Mouse (Mus musculus) kidney, embryonic 14.5 days (tissue): ENCODE measurements around the gene Olfr1126. TPM values are rescaled to one million over a fixed set of nuclear protein-coding genes. Genes with fewer than 3 reads are reported as not detected.
"Not testable (repeated sequence)": the region's sequence is repeated elsewhere in the genome, so short reads cannot be mapped to it uniquely, and the experiment has no call there.

Experiments
- ATAC-seq: fragments of 200-750 bp; cut with Nextera tagmentation; 2 replicates; pipeline ENCODE4 v1.8.0; 2017; ENCODE audit warnings: moderate number of reproducible peaks, mild to moderate bottlenecking, moderate TSS enrichment, moderate library complexity; ENCODE audit not compliant: low FRiP score, low TSS enrichment
- H3K27ac ChIP-seq: fragments of 300-500 bp; sonication (generic); 2 replicates; pipeline ENCODE4 v1.5.1; 2014; ENCODE audit warnings: low read depth, mild to moderate bottlenecking, low read length, moderate library complexity, mixed read lengths
- H3K27me3 ChIP-seq: fragments of 300-500 bp; sonication (generic); 2 replicates; pipeline ENCODE4 v1.6.1; 2014; ENCODE audit warnings: mild to moderate bottlenecking, low read length; ENCODE audit not compliant: control insufficient read depth, insufficient read depth
- H3K36me3 ChIP-seq: fragments of 300-500 bp; sonication (generic); 2 replicates; pipeline ENCODE4 v1.6.1; 2014; ENCODE audit warnings: low read length, mixed read lengths; ENCODE audit not compliant: control insufficient read depth, insufficient read depth
- H3K4me1 ChIP-seq: fragments of 300-500 bp; sonication (generic); 2 replicates; pipeline ENCODE4 v1.6.1; 2014; ENCODE audit warnings: low read length, mixed read lengths; ENCODE audit not compliant: control insufficient read depth, insufficient read depth
- H3K4me2 ChIP-seq: fragments of 300-500 bp; sonication (generic); replicated peaks from 2 replicates; pipeline ENCODE4 v1.6.1; 2014; ENCODE audit warnings: low read depth, mild to moderate bottlenecking, low read length
- H3K4me3 ChIP-seq: fragments of 300-500 bp; sonication (generic); 2 replicates; pipeline ENCODE4 v1.5.1; 2014; ENCODE audit warnings: mild to moderate bottlenecking, low read length
- H3K9ac ChIP-seq: fragments of 300-500 bp; sonication (generic); 2 replicates; pipeline ENCODE4 v1.6.1; 2014; ENCODE audit warnings: low read depth, mild to moderate bottlenecking, low read length, moderate library complexity
- H3K9me3 ChIP-seq: fragments of 300-500 bp; sonication (generic); 2 replicates; pipeline ENCODE4 v1.6.1; 2016; ENCODE audit warnings: low read length; ENCODE audit not compliant: control insufficient read depth
- WGBS: fragments of 180-500 bp; shearing (Covaris S2); extraction: QIAGEN DNeasy Blood & Tissue Kit; methylation state at CpG from one replicate; pipeline ENCODE4 v1.1.7; 2014; 5-methylcytosine and 5-hydroxymethylcytosine counted together
- polyA plus RNA-seq: library from polyadenylated mRNA; unstranded; fragments of >200 nt; fragmentation: Nextera tagmentation; extraction: Ambion mirVana; gene quantifications from 2 replicates; pipeline ENCODE4 v1.2.1, GENCODE M21; 2014

Olfr1126 gene
- polyA plus RNA-seq, result not detected in 2 replicates

GRCm38 (mm10) chr2:87453662-87454061 lies at the start of gene Olfr1126:
Gene Olfr1126, plus strand, starts transcription at chr2:87453962.
- Histone ChIP-seq H3K9me3 (no peaks in the 10 kb centered on the region), H3K9ac (no peak within 1 kb of the TSS), H3K4me3 (no peak within 1 kb of the TSS), H3K27ac (no peak within 1 kb of the TSS), H3K27me3 (no peaks in the 10 kb centered on the region), H3K4me1 (no peaks in the 10 kb centered on the region), H3K4me2 (no peak within 1 kb of the TSS), H3K36me3 (no peaks in the 10 kb centered on the region)
- no peak for ATAC-seq

GRCm38 (mm10) chr2:87416335-87416734 lies 37.4 kb upstream of the Olfr1126 start, which contains the start of gene Olfr1123:
Gene Olfr1123, plus strand, starts transcription at chr2:87416635.
- no peaks in the 10 kb centered on the region for H3K36me3 ChIP-seq
- no peak within 1 kb of the TSS for H3K4me2 ChIP-seq
- no peak within 1 kb of the TSS for H3K9ac ChIP-seq
- H3K27ac ChIP-seq, result no peak within 1 kb of the TSS
- H3K9me3 ChIP-seq, result no peaks in the 10 kb centered on the region
- H3K27me3 ChIP-seq, result no peaks in the 10 kb centered on the region
- H3K4me3 ChIP-seq, result no peak within 1 kb of the TSS
- 80% methylated on average over 1 of the region's 1 CpGs for WGBS
- no peak for ATAC-seq
- H3K4me1 ChIP-seq, result no peaks in the 10 kb centered on the region

GRCm38 (mm10) chr2:87429975-87430374 lies 23.8 kb upstream of the Olfr1126 start, which contains the start of gene Olfr1124:
Gene Olfr1124, plus strand, starts transcription at chr2:87430275.
- Histone ChIP-seq H3K4me2 (no peak within 1 kb of the TSS), H3K9ac (no peak within 1 kb of the TSS), H3K9me3 (no peaks in the 10 kb centered on the region), H3K36me3 (no peaks in the 10 kb centered on the region), H3K27me3 (no peaks in the 10 kb centered on the region), H3K4me3 (no peak within 1 kb of the TSS), H3K27ac (no peak within 1 kb of the TSS), H3K4me1 (no peaks in the 10 kb centered on the region)
- ATAC-seq, result no peak
- 89% methylated on average over 1 of the region's 1 CpGs for WGBS

- Histone ChIP-seq H3K4me3 (no peak overlapping the region), H3K9ac (no peak overlapping the region), H3K4me2 (no peak overlapping the region), H3K9me3 (no peaks in the 10 kb centered on the region), H3K27me3 (no peaks in the 10 kb centered on the region), H3K27ac (no peak overlapping the region), H3K36me3 (no peaks in the 10 kb centered on the region), H3K4me1 (no peaks in the 10 kb centered on the region)
- no peak for ATAC-seq
- WGBS, result 91% methylated on average over 16 of the region's 16 CpGs
Measured at GRCm38 (mm10) chr2:87437731-87438130, 16.0 kb upstream of the Olfr1126 start.

- Histone ChIP-seq H3K36me3 (no peaks in the 10 kb centered on the region), H3K9me3 (no peaks in the 10 kb centered on the region), H3K27me3 (no peaks in the 10 kb centered on the region), H3K4me2 (no peak overlapping the region), H3K4me1 (no peaks in the 10 kb centered on the region), H3K4me3 (no peak overlapping the region), H3K9ac (no peak overlapping the region), H3K27ac (no peak overlapping the region)
- no peak for ATAC-seq
- 93% methylated on average over 4 of the region's 4 CpGs for WGBS
Measured at GRCm38 (mm10) chr2:87461769-87462168, 8.0 kb downstream of the Olfr1126 start.

- no peak overlapping the region for H3K9ac ChIP-seq
- H3K36me3 ChIP-seq, result no peaks in the 10 kb centered on the region
- no peaks in the 10 kb centered on the region for H3K27me3 ChIP-seq
- H3K4me2 ChIP-seq, result no peak overlapping the region
- ATAC-seq, result no peak
- H3K9me3 ChIP-seq, result no peaks in the 10 kb centered on the region
- no peak overlapping the region for H3K4me3 ChIP-seq
- no peaks in the 10 kb centered on the region for H3K4me1 ChIP-seq
- H3K27ac ChIP-seq, result no peak overlapping the region
Measured at GRCm38 (mm10) chr2:87480207-87480606, 26.4 kb downstream of the Olfr1126 start.

- Histone ChIP-seq H3K4me3 (no peak overlapping the region), H3K4me2 (no peak overlapping the region), H3K27me3 (no peaks in the 10 kb centered on the region), H3K9ac (no peak overlapping the region), H3K9me3 (no peaks in the 10 kb centered on the region), H3K27ac (no peak overlapping the region), H3K4me1 (no peaks in the 10 kb centered on the region), H3K36me3 (no peaks in the 10 kb centered on the region)
- no peak for ATAC-seq
- WGBS, result 84% methylated on average over 4 of the region's 4 CpGs
Measured at GRCm38 (mm10) chr2:87481158-87481557, 27.4 kb downstream of the Olfr1126 start.

- H3K9me3 ChIP-seq, result no peaks in the 10 kb centered on the region
- no peak overlapping the region for H3K4me3 ChIP-seq
- H3K4me1 ChIP-seq, result no peaks in the 10 kb centered on the region
- no peak overlapping the region for H3K27ac ChIP-seq
- H3K4me2 ChIP-seq, result no peak overlapping the region
- no peak for ATAC-seq
- no peak overlapping the region for H3K9ac ChIP-seq
- 73% methylated on average over 2 of the region's 2 CpGs for WGBS
- no peaks in the 10 kb centered on the region for H3K36me3 ChIP-seq
- no peaks in the 10 kb centered on the region for H3K27me3 ChIP-seq
Measured at GRCm38 (mm10) chr2:87482276-87482675, 28.5 kb downstream of the Olfr1126 start.

- not testable (repeated sequence) for ATAC-seq, H3K27me3 ChIP-seq, H3K9me3 ChIP-seq, H3K4me3 ChIP-seq, H3K4me2 ChIP-seq, H3K27ac ChIP-seq, H3K4me1 ChIP-seq, H3K9ac ChIP-seq, H3K36me3 ChIP-seq
- 86% methylated on average over 4 of the region's 5 CpGs for WGBS
Measured at GRCm38 (mm10) chr2:87496993-87497392, 43.2 kb downstream of the Olfr1126 start, which contains the start of gene Pramel7. Gene Pramel7, minus strand, starts transcription at chr2:87497093.
